Mouse (Mus musculus): ENCODE results near the gene Rab15.
"Not testable (repeated sequence)": the region's sequence is repeated elsewhere in the genome, so short reads cannot be mapped to it uniquely, and the experiment has no call there.

Gene Rab15

DNA sequence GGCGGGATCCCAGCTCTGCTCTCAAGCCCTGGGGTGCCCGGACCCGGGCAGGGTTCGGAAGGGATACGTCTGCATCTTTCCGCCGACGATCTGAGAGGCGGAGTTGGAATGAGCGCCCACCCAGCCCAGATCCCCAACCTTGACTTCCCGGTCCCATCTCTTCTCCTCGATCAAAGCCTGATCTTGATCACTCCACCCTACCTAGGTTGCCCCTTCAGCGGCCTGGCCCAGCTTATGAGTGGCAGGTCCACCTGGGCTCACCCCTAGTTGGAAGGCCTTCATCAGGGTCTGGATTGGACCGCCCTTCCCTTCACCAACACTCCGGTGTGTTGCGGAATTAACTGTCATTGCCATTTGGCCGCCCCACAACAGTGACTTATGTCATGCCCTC is at the start of gene Rab15:
Rab15 (minus strand) TSS at position 258 of the 391 bp plus-strand sequence.
- DNase-seq (ENCODE audit: low spot score in 2 of 2) = no peak

DNA sequence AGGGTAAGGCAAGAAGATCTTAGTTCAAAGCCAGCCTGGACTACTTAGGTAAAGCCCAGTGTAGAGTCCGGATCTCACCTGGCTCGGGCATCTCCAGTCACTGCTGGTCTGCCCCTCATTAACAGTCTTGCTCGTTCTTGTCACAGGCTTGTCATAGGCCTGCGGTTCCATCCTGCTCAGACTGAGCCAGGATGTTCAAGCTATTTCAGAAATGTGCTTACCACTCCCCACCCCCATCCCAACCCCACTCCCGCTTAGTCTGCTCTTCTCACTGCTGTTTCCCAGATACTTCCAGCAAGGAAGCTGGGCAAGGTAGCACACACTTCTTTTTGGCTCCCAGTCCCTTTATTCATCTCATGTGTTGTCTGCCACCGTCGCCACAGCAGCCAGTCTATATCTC is 46.9 kb upstream of the Rab15 start:
- DNase-seq (ENCODE audit: low spot score in 2 of 2) = no peak

DNA sequence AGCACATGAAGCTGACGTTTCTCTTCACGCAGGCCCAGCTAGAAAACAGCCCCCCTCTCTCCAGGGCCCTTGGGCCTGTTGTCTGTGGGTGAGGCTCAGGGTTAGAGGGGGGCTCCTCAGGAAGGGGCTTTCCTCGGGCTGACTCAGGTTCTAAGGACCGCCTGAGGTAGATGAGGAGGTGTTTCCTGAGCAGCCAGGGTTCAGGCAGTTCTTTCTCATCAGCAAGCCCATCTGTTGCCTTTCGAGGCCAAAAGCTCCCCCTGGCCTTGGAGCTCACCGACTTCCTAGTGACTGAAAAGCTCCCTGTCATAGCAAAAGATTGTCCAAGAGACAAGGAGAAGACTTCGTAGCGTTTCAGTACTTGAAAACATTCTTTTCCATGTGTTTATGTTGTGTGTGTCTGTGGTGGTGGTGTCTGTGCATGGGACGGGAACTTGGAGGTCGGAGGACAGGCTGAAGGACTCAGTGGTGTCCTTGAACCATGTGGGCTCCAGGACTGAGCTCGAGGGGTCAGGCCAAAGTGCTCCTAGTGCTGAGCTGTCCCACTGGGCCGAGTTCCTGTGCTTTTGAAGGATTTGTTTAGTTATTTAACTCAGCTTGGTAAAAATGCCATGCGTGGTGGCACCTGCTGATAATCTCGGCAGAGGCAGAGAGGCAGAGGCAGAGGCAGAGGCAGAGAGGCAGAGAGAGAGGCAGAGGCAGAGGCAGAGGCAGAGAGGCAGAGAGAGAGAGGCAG is 45.9 kb upstream of the Rab15 start:
- no peak for DNase-seq (ENCODE audit: low spot score in 2 of 2)

DNA sequence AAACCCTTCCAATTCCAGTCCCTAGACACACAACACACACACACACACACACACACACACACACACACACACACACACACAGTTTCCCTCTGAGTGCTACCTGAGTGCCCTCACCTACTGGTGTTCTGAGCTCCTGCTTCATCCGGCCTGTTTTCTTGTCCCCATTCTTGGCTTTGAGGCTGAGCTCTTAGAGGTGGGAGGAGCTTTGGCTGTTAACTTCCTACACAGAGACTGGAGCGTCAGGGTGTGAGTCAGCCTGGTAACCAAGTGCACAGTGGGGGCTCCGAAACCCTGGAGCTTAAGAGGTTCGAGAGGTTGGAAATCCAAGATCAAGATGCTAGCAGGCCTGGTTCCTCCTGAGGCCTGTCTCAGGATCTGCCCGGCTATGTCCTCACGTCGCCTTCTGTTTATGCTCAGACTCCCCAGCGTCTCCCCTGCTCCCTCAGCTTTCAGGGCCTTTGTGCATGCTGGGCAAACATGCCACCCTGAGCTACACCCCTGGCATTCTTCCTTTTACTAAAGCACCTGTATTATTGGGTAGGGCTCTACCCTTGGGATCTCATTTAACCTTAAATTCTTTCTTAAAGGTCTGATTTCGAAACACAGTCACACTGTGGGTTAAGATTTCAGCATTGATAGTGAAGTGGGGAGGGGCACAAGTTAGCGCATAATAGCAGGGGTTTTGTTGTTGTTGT is 45.0 kb upstream of the Rab15 start:
- no peak for DNase-seq (ENCODE audit: low spot score in 2 of 2)

DNA sequence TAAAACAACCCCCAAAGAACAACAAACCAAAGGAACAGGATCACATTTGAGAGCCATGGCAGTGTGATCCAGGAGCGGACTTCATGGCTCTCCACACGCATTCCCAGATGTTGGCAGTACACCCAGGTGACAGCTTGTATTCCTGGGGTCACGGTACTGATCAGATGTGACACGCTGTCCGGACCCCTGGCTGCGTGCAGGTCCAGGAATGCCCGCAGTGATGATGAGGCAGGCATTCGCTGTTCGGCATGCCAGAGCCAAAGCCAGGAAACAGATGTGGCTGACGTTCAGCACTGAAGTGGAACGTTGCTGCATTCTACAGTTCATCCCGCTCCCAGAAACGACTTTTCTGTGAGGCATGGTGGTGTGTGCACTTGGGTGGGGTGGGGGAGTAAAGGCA is 42.6 kb upstream of the Rab15 start:
- no peak for DNase-seq (ENCODE audit: low spot score in 2 of 2)

DNA sequence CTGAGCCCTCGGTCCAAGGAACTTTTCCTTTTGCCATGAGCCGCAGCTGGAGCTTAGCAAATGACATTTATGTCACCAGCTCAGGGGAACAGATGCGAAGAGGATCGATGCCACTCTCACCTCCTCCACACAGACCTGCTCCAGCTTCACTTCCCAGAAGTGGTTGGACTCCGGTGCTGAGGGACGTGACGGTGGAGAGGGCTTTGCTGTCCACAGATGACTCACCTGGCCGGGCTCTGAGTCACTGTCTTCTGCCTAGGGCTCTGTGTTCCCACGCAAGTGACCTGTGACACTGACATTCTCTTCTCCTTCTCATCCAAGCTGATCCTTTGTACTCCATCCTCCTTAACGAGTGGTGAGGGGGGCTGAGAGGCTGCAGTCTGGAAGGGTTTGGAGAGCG is 40.9 kb upstream of the Rab15 start:
- DNase-seq (ENCODE audit: low spot score in 2 of 2) = no peak

DNA sequence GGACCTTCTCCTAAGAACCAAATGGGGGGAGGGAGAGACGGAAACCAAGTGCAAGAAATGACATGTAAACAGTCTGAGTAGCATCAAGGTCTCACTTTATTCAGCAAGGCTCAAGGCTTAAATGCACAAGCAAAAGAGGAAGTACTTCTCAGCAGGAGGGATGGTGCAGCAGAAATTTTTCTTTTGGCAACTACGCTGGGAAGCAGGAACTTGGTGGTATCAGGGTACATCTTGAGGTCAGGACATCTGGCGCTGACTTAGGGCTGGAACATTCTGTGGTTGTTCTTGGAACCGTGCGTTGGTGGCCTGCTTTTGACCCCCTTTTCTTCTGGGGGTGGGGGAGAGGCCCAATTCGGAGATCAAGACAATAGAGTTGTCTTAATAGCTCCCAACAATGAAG is 36.1 kb upstream of the Rab15 start:
- DNase-seq (ENCODE audit: low spot score in 2 of 2) = not testable (repeated sequence)

DNA sequence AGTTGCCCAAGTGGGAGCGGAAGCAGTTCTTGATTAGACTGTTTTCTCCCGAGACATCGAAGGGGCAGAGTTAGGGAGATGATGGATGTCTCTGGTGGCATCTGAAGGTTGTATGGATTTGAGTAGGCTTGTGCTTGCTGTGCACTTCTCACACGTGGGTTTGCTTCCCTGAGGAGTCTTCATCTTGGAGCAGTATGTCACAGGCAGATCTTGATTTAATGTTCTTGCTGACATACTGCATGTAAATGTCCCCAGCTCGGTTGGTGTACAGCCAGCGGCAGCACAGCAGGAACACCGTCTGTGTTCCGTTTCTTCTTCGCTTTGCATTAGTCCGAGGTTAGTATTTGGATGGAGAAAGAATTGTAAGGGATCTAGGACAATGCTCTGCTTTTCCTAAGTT is 34.4 kb upstream of the Rab15 start:
- DNase-seq (ENCODE audit: low spot score in 2 of 2) = no peak

DNA sequence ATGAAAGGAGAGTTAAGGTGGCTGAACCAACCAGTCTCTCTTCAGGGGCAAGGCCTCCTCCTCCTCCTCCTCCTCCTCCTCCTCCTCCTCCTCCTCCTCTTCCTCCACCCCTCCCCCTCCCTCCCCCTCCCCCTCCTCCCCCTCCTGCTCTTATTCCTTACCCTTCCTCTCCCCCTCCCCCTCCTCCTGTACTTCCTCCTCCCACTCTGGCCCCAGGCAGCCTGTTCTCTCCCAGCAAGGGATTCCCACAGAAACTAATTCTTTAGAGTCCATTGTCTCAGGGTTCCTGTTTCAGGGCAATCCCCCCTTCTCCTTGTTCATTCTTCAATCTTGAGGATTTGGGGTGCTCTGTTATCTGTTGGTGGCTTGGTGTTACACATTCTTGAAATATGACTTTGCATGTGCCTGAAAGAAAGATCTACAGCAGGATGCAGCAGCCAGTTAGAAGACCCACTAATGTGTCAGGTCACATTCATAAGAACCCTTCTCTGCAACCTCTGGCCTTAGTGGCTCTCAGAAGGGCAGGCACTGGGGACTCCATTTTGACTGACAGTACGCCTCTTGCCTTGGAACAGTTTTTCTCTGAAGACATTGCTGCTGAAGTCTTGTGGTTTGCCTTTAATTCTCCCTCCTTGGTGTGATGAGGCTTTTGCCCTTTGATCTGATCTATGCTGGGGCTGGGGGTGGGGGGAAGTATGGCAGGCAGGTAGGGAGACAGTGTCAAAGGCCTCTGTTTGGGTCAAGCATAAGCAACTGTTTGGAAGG is 30.9 kb upstream of the Rab15 start:
- no peak for DNase-seq (ENCODE audit: low spot score in 2 of 2)

DNA sequence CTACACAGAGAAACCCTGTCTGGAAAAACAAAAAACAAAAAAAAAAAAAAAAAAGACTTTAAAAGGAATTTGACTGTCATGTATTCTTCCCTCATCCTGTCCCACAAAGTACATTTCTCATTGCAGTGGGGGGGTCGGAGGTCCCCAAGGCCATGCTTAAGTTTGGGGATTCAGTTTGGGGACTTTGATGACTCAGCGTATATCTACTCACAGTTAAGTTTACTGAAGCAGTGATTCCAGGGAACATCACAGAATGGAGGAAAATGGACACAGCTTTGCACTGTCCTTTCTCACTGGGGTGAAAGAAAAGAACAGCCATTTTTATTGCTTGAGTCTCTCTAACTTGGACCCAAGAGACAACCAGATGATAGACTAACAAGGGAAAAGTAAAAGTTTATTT is 29.7 kb upstream of the Rab15 start:
- no peak for DNase-seq (ENCODE audit: low spot score in 2 of 2)

DNA sequence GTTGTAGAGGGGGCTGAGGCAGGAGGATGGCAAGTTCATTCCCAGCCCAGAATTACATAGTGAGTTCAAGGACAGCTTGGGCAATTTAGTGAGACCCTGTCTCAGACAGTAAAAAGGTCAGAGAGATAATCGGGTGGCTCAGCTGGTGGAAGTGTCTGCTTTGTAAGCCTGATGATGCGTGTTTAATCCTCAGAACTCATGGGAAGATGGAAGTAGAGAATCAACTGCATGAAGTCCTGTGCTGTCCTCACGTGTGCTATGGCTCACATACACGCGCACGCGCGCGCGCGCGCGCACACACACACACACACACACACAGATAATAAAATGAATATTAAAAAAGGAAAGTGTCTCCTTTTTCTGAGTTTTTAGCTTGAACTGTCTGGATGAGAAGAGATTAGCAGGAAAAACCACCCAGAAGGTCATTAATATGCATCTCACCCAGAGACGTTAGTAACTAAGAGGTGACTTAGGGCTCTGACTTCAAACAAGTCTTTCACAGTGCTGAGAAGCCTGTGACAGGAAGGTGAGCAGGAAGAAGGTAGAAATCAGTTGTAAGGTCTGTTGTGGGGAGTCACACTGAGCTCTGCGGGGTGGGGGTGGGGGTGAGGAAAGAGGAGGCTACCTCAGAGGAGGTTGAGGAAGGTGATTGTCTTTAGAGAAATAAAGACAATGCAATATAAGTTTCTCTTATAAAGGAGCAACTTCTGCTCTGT is 21.8 kb upstream of the Rab15 start:
- DNase-seq (ENCODE audit: low spot score in 2 of 2) = no peak

DNA sequence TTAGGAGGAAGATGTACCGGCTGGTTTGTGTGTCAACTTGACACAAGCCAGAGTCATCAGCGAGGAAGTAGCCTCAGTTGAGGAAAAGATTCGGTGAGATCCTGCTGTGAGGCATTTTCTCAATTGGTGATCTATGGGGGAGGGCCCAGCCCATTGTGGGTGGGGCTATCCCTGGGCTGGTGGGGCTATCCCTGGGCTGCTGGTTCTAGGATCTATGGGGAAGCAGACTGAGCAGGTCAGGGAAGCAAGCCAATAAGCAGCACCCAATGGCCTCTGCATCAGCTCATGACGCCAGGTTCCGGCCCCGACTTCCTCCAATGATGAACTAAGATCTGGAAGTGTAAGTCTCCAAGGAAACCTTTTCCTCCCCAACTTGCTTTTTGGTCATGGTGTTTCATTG is 17.4 kb upstream of the Rab15 start:
- DNase-seq (ENCODE audit: low spot score in 2 of 2) = no peak

DNA sequence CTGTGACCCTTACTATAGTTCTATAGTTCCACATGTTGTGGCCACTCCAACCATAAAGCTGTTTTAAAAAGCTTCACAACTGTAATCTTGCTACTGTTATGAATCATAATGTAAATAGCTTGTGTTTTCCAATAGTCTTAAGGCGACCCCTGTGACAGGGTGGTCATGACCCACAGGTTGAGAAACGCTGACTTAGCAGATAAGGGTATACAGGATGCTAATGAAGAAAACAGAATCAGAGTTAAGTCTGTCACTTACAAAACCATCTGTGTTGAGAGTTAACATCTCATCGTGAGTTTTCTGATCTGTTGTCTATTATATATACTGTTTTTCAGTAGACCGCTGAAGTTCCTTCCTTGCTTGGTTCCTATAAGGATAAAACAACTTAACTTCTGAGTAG is 16.6 kb upstream of the Rab15 start:
- no peak for DNase-seq (ENCODE audit: low spot score in 2 of 2)

DNA sequence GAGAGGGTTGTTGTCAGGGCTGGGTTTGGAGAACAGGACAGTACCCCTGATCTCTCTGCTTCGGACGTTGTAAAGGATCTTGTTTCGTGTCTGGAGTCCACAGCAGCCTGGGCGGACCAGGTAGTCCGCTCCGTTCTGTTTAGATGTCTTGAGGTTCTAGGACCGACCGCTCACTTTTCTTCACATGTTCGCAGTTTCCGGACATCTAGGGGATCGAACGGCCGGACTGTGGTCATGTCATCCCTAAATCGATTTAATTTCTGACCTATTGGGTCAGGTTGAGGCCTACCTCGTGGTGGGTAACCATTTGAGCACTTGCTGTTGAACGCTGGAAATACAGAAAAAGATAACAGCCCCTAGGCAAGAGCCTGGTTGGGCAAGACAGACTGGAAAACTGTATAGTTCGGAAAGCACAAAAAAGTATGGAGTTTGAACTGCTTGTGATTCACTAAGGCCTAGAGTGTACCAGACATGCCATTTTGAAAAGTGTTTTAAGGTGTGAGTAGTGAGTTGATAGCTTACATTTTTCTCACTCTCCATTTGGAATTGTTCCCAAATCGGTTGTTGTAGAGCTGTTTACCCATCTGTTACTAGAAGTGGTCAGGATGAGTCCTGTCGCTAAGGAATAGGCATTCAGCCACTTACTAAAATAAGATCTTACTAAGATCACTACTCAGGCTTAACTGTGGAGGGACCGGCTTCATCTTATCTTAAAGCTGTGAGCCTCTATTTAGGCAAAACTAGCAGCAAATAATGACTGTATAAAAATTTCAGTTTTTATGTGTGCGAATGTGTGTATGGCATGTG is 15.3 kb upstream of the Rab15 start:
- DNase-seq (ENCODE audit: low spot score in 2 of 2) = no peak

DNA sequence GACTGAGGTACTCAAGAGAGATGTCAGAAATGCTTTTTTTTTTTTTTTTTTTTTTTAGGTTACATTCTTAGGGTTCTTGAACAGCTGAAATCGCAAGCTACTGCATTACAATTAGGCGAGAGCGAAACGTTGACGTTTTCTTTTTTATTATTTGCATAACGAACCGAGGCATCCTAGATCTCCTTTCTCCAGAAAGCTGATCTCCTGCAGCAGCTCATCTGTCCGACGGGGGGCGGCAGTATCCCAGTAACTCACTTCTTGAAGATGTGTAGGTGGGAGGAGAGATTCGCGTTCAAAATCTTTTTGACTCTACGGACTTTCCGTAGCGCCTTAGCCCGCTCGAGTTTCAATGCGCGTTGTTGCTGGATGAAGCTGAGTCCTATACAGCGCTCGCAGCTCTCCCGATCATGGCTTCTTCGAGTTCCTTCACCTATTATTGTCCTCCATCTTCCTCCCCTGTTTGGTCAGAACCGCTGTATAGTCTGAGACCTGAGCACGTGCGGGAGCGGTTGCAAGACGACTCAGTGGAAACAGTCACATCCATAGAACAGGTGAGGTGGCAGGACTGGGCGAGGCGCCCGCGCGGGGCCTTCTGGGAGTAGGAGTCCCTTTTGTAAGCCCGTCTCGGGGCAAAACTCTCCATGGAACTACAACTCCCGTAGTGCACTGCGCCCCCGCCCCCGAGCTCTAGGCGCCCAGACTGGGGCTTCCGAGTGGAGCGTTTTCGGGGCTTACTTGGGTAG is 14.6 kb upstream of the Rab15 start:
- DNase-seq (ENCODE audit: low spot score in 2 of 2) = peak; percentile 89 to 97

DNA sequence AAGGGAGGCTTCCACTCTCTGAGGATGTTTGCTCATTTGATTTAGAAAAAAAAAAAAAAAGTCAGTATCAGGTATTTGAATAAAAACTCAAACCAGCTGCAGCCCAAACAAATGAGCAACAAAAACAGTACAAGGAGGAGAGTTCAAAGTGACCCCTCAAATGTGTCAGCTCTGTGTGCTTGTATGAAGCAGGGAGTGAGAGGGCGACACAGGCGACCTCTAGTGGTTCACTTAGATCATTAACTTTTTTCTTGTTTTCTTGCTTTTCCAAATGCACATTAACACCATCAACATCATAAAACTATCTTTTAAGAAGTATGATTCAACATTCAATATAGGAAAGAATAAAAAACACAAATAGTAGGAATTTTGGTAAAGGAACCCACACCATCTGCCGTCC is 10.0 kb upstream of the Rab15 start:
- DNase-seq (ENCODE audit: low spot score in 2 of 2) = no peak

DNA sequence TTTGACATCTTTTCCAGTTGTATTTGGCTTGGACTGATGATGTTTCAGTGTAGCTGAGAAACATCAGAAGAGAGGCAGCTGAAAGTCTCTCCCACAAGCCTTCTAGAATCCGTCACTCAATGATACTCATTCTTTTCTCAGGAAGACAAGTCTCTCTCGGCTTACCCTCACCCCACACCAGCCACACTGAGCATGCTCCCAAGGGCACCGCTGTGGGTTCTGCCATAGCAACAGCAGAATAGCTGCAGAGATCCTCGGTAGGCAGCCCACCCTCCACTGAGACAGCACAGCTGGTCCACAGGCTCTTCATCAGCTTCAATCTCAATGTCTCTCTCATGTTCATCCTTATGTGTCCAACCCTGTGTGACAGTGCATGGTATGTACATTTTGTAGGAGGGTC is 2.6 kb upstream of the Rab15 start:
- DNase-seq (ENCODE audit: low spot score in 2 of 2) = no peak

DNA sequence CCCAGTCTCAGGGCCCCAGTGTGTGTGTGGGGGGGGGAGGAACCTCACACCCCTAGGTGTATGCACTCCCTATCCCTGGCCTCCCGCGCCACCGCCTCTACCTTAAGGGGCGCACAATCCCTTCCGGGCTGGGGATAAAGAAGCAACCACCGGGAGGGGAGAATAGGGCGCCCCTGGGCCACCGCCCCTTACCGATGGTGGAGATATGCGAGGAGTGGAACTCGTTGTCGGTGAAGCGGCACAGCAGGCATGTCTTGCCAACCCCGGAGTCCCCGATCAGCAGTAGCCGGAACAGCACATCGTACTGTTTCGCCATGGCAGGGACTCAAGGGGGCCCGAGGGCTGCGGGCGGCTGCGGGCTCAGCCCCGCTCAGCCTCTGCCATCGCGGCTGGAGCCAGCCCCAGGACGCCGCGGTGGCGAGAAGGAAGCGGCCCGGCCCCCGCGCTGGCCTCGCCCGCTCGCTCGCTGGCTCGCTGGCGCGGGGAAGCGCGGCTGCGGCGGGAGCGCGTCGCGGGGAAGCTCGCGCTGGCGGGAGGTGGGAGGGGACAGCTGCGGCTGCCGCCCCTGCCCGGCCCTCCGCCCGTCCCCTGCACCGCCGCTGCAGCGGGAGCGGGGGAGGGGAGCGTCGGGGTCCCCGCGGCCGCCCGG is 582 bp downstream of the Rab15 start:
- DNase-seq (ENCODE audit: low spot score in 2 of 2) = peak in 1 of 2 experiments; percentile 48

DNA sequence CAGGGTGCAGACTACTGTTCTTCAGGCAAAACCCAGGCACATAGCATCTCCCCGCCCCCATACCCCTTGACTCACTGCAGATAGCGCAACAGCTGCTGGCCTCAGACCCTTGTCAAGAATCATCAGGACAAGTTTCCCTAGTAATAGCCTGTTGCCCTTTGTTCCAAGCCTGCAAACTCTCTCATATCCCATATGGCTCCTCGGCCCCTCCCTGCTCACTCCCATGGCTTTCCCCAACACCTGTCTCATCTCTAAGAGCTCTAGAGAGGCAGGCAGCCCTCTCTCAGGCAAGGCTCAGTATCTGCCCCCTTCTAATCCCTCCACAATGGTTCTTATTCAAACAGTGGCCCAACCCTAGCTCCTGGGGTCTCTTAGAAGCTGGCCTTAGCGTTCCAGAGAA is 2.1 kb downstream of the Rab15 start:
- no peak for DNase-seq (ENCODE audit: low spot score in 2 of 2)

DNA sequence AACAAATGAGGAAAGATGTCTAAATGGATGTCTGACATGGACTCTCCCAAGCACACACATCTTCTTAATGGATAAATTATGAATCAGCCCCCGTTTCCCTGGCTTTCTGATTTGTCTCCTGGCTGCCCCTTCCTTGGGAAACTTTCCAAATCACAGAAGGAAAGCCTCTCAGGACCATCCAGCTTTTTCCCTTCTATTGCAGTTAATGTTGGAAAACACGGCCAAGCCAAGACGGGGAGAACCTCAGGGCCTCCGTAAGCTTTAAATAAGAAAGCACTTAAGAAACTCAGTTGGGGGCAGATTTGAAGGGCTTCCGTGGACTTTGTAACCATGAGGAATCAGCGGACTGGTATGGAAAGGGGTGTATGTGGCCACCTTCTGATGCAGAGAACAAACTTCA is 2.9 kb downstream of the Rab15 start:
- DNase-seq (ENCODE audit: low spot score in 2 of 2) = no peak

Data from cerebellum, postnatal 4 days (tissue).